Mouse (Mus musculus) embryo, embryonic 11 days (tissue): Measurements from ENCODE around the gene Phykpl.

Source experiments
- DNase-seq: peaks from one replicate; pipeline ENCODE4 v3.0.0-alpha.2; 2015

Phykpl gene

GRCm38 (mm10) chr11:51584431-51585248, at the start of gene Phykpl:
Gene Phykpl, plus strand, starts transcription at chr11:51584757.
- peak; percentile 98 for DNase-seq

- peak; percentile 62 for DNase-seq
Observed at GRCm38 (mm10) chr11:51538388-51538787, 46.2 kb upstream of the Phykpl start.

- DNase-seq: no peak
Observed at GRCm38 (mm10) chr11:51538919-51539758, 45.4 kb upstream of the Phykpl start.

- DNase-seq: peak; percentile 97
Observed at GRCm38 (mm10) chr11:51539759-51540282, 44.7 kb upstream of the Phykpl start.

GRCm38 (mm10) chr11:51542424-51542823, 42.1 kb upstream of the Phykpl start:
- peak; percentile 70 for DNase-seq

- peak; percentile 80 for DNase-seq
Observed at GRCm38 (mm10) chr11:51543487-51544050, 41.0 kb upstream of the Phykpl start.

GRCm38 (mm10) chr11:51544413-51544812, 40.1 kb upstream of the Phykpl start:
- DNase-seq: no peak

- DNase-seq: no peak
Observed at GRCm38 (mm10) chr11:51545811-51546210, 38.7 kb upstream of the Phykpl start.

GRCm38 (mm10) chr11:51551253-51551652, 33.3 kb upstream of the Phykpl start:
- DNase-seq: no peak

- DNase-seq: no peak
Observed at GRCm38 (mm10) chr11:51552091-51552490, 32.5 kb upstream of the Phykpl start.

GRCm38 (mm10) chr11:51554590-51554989, 30.0 kb upstream of the Phykpl start:
- peak; percentile 42 for DNase-seq

- no peak for DNase-seq
Observed at GRCm38 (mm10) chr11:51555066-51555465, 29.5 kb upstream of the Phykpl start.

GRCm38 (mm10) chr11:51563276-51563675, 21.3 kb upstream of the Phykpl start:
- DNase-seq: no peak

GRCm38 (mm10) chr11:51565062-51565461, 19.5 kb upstream of the Phykpl start:
- DNase-seq: no peak

GRCm38 (mm10) chr11:51565951-51566350, 18.6 kb upstream of the Phykpl start:
- no peak for DNase-seq

GRCm38 (mm10) chr11:51568801-51569200, 15.8 kb upstream of the Phykpl start:
- DNase-seq: no peak

GRCm38 (mm10) chr11:51576454-51576853, 8.1 kb upstream of the Phykpl start:
- DNase-seq: no peak

GRCm38 (mm10) chr11:51577587-51577986, 7.0 kb upstream of the Phykpl start:
- DNase-seq: no peak

- no peak for DNase-seq
Observed at GRCm38 (mm10) chr11:51579024-51579423, 5.5 kb upstream of the Phykpl start.

- DNase-seq: peak; percentile 88
Observed at GRCm38 (mm10) chr11:51582713-51583112, 1.8 kb upstream of the Phykpl start.

GRCm38 (mm10) chr11:51584057-51584430, 513 bp upstream of the Phykpl start:
- peak; percentile 47 for DNase-seq

- DNase-seq: no peak
Observed at GRCm38 (mm10) chr11:51585608-51586252, 1.2 kb downstream of the Phykpl start.

- no peak for DNase-seq
Observed at GRCm38 (mm10) chr11:51586411-51586810, 1.9 kb downstream of the Phykpl start.
